Mouse (Mus musculus): ENCODE measurements around the gene Cyp4a12a.
"Not testable (repeated sequence)": the region's sequence is repeated elsewhere in the genome, so short reads cannot be mapped to it uniquely, and the experiment has no call there.

Cyp4a12a gene

GRCm38 (mm10) chr4:115298746-115299145, at the start of gene Cyp4a12a:
TSS of gene Cyp4a12a (plus strand) at chr4:115299046.
- DNase-seq (ENCODE audit: low read depth in 1 of 2, low spot score in 2 of 2): not testable (repeated sequence)

GRCm38 (mm10) chr4:115264687-115265569, 33.9 kb upstream of the Cyp4a12a start:
- DNase-seq (ENCODE audit: low read depth in 1 of 2, low spot score in 2 of 2): not testable (repeated sequence)

GRCm38 (mm10) chr4:115278215-115278982, 20.4 kb upstream of the Cyp4a12a start:
- DNase-seq (ENCODE audit: low read depth in 1 of 2, low spot score in 2 of 2): not testable (repeated sequence)

GRCm38 (mm10) chr4:115280342-115280741, 18.5 kb upstream of the Cyp4a12a start:
- DNase-seq (ENCODE audit: low read depth in 1 of 2, low spot score in 2 of 2): no peak

GRCm38 (mm10) chr4:115280779-115281178, 18.1 kb upstream of the Cyp4a12a start:
- DNase-seq (ENCODE audit: low read depth in 1 of 2, low spot score in 2 of 2): not testable (repeated sequence)

GRCm38 (mm10) chr4:115281231-115281767, 17.5 kb upstream of the Cyp4a12a start:
- not testable (repeated sequence) for DNase-seq (ENCODE audit: low read depth in 1 of 2, low spot score in 2 of 2)

- not testable (repeated sequence) for DNase-seq (ENCODE audit: low read depth in 1 of 2, low spot score in 2 of 2)
Observed at GRCm38 (mm10) chr4:115325722-115326121, 26.9 kb downstream of the Cyp4a12a start.

- DNase-seq (ENCODE audit: low read depth in 1 of 2, low spot score in 2 of 2): not testable (repeated sequence)
Observed at GRCm38 (mm10) chr4:115365624-115366023, 66.8 kb downstream of the Cyp4a12a start.

GRCm38 (mm10) chr4:115368067-115368466, 69.2 kb downstream of the Cyp4a12a start:
- not testable (repeated sequence) for DNase-seq (ENCODE audit: low read depth in 1 of 2, low spot score in 2 of 2)

All from monocyte, adult 2 months (primary cell).